ENCODE assay signal across 20 mouse cellular contexts in genomic region chr2:144233534-144233933, GRCm38 (mm10). TPM values are rescaled to one million over a fixed set of nuclear protein-coding genes. Genes with fewer than 3 reads are reported as not detected.
DNase-seq lines count a peak whose midpoint lies in the region; ATAC-seq lines count a peak whose summit lies in the region.
"Had no signal": no experiment of that assay in that cellular context is flagged by ENCODE, and none has a peak within 500 bp of the region (broad histone marks: within the 10 kb centered on the region; RNA-seq: fewer than 3 reads in every experiment).

No protein-coding gene starts in this region.

- peak; percentile 42 to 47 for DNase-seq in spleen, adult 18-20 months
- no peak for DNase-seq in spleen, adult 12 weeks (ENCODE audit: low spot score)
- DNase-seq in A20 (ENCODE audit: low read depth, low spot score), result peak; percentile 73
- DNase-seq in B cell, adult 2 months, result peak; percentile 66 to 71
- DNase-seq in lung, postnatal 14 days, result no peak
- no peak for DNase-seq in kidney, adult 18-20 months
- DNase-seq: adrenal gland, adult 2 months; adrenal gland, postnatal 14 days; cerebellum, adult 11-12 months; cerebellum, adult 8-10 months; cerebellum, postnatal 10 days; cerebellum, postnatal 36 days; embryo, embryonic 11 days; gastrocnemius, postnatal 25 days; heart, adult 18-20 months; heart, postnatal 10 days; heart, postnatal 36 days had no signal

- peak; percentile 54 for ATAC-seq in neutrophil, adult 5-6 weeks (ENCODE audit: extremely low read depth, insufficient number of reproducible peaks, low FRiP score, poor library complexity, severe bottlenecking)
- ATAC-seq: forebrain, embryonic 15.5 days; hindbrain, embryonic 16.5 days had no signal

RNA-seq across cellular contexts. Expression of gene Mgme1, which starts 36.9 kb away (rescaled TPM):
- 6.8 and 7.6 TPM in 2 replicates for total RNA-seq in neutrophil, adult 5-6 weeks (2017)

RNA-seq across cellular contexts. Expression of gene Snx5, which starts 37.2 kb away (rescaled TPM):
- total RNA-seq in neutrophil, adult 5-6 weeks (2017), result 486 and 515 TPM in 2 replicates

Comparison
In these comparisons a context has a peak if more than half of its experiments do, and no peak if none do; other contexts are left out.
1. DNase-seq: peak in spleen, adult 18-20 months (2 of 2), A20 (single experiment) and B cell, adult 2 months (2 of 2); none in spleen, adult 12 weeks (single experiment), lung, postnatal 14 days (single experiment) and kidney, adult 18-20 months (single experiment).